Mouse (Mus musculus): Measurements from ENCODE around the gene Pagr1a.

- TF ChIP-seq POLR2A (IDR thresholded peaks at IDR 0.05; ENCODE audit: borderline replicate concordance, insufficient read depth, low read length) (no peak), CTCF (IDR thresholded peaks at IDR 0.05; ENCODE audit: borderline replicate concordance, insufficient read depth, low read depth, low read length) (no peak)
These were observed 38.0 kb upstream of the Pagr1a start for GRCm38 (mm10) chr7:127055026-127055585.
